Mouse (Mus musculus): ENCODE results near the gene Fgfr2.

Fgfr2 gene

DNA sequence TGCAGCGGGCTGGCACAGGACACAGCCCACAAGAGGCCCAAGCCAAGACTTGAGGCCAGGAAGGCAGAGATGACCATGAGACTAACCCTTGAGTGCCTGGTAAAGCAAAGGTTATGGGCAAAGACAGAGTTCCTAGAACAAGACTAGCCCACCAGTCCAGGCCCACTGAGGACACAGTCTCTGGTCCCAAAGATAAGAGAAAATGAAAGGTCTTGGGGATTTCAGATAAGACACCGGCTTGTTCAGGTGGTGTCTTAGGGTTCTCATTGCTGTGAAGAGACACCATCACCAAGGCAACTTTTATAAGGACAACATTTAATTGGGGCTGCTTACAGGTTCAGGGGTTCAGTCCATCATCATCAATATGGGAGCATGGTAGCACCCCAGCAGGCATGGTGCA, 779.2 kb downstream of the Fgfr2 start:
- no peak for DNase-seq (ENCODE audit: low read depth, low spot score)

DNA sequence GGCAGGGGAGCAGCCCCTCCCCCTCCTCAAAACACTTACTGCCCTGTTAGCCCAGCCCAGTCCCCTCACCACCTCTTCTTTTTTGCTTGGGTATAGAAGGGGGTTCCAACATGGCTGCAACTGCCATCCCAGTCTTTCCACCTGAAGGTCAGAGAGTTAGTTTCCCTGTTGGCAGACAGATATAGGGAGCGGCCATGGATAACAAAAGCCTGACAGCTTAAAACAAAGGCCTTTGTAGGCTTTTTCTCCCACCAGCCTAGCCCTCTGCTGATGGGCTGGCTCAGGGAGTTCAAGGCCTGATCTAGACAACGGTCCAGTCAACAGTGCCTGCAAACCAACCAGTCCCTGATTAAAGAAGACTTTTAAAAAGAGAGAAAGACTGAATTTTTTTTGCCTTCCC, 780.0 kb downstream of the Fgfr2 start:
- DNase-seq (ENCODE audit: low read depth, low spot score) = no peak

DNA sequence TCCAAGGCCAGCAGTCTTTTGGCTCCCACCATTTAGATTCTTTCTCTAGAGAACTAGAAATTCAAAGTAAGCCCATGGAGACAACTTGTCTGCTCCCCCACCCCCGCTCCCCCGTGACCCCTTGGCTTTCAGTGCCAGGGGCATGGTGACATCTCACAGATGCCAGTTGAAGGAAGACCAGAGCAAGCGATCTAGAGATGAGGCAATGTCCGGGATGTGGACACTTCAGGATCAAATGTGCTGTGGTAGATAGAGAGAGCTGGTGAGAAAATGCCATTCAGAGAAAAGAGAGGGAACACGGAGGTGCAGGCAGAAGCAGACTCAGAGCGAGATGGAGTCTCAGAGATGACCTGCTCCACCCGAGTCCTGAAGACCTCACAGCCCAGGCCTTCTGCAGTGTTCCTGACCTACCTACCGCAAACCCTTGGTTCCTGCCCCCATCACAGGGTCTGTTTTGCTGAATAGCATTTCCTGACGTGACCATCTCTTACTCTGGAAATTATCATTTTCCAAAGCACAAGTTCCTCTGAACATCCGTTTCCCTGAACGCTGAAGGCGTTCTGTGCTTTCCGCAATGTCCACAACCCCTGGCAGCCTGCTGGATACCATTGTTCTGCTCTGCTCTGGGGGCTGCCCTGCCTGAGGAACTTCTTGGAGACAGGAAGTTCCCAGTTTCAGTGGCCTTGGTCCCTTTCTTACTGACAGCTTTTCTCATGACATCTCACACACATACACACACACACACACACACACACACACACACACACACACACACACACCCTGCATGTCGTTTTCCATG, 783.9 kb downstream of the Fgfr2 start:
- DNase-seq (ENCODE audit: low read depth, low spot score) = no peak

DNA sequence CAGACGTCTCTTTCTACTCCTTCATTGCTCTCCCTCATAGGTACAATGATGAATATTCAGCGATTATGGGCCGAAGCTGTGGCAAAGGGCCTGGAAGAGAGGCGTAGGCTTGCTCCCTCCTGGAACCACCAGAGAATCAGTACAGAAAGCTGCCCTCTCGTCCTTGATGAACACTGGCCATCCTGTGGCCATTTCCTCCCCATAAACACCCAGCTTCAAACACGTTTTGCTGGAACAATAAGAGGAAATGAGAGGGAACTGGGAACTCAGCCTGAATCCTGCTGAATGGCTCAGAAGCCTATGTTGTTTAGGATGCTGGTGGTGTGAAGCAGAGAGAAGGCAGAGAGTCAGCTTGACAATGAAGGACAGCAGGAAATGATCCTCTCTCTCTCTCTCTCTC, 784.8 kb downstream of the Fgfr2 start:
- no peak for DNase-seq (ENCODE audit: low read depth, low spot score)

DNA sequence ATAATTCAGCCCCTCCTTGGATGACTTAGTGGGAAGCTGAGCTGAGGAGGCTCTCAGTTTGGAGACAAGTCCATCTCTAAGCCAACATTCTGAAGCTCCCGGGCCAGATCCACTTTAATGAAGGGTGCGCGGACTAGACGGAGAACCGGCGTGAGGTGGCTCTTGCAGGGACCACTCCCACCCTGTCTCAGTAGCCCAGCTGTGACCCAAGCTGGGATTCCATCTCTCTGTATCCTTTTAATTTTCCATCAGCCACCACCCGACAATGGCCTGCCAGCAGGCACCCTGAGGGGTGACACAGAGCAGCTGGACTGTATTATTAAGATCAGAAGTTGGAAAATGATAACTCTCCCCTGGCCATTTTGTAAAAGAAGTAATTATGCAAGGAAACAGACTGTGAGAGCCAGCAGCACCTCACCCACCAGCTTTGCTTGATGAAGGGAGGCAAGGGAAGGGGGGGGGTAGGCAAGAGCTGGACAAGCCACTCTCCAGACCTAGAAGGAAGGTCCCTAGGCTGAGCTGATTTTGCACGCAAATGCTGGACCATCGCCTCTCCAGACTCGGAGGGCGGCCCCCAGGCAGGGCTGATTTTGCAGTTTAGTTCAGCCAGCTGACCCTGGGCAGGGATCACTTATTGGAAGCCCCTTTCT, 785.8 kb downstream of the Fgfr2 start:
- DNase-seq (ENCODE audit: low read depth, low spot score) = no peak

GRCm38 (mm10) chr7:132336781-132337180, 786.4 kb downstream of the Fgfr2 start:
- no peak for DNase-seq (ENCODE audit: low read depth, low spot score)

GRCm38 (mm10) chr7:132335367-132335766, 787.8 kb downstream of the Fgfr2 start:
- no peak for DNase-seq (ENCODE audit: low read depth, low spot score)

GRCm38 (mm10) chr7:132333078-132333477, 790.1 kb downstream of the Fgfr2 start:
- DNase-seq (ENCODE audit: low read depth, low spot score) = no peak

DNA sequence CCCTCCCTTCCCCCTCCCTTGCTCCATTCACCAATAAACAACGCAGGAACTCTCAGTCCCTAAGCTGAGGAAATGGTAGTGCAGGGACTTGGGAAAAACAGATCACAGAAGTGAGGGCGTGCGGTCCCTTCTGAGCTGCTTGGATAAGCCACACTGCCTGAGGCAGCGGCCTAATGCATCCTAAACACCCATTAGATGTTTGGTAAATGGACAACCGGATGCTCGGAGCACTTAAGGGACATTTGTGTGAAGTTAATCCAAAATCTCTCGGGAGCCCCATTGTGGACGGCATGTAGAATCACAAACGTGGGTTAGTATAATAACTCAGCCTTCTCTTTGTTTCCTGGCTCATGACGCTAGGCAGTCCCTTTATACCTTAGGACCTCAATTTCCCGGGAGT, 791.0 kb downstream of the Fgfr2 start:
- no peak for DNase-seq (ENCODE audit: low read depth, low spot score)

GRCm38 (mm10) chr7:132330179-132330578, 793.0 kb downstream of the Fgfr2 start:
- no peak for DNase-seq (ENCODE audit: low read depth, low spot score)

- DNase-seq (ENCODE audit: low read depth, low spot score) = no peak
These were observed 794.5 kb downstream of the Fgfr2 start for GRCm38 (mm10) chr7:132328648-132329047.

GRCm38 (mm10) chr7:132325549-132326331, 797.4 kb downstream of the Fgfr2 start:
- DNase-seq (ENCODE audit: low read depth, low spot score) = no peak

DNA sequence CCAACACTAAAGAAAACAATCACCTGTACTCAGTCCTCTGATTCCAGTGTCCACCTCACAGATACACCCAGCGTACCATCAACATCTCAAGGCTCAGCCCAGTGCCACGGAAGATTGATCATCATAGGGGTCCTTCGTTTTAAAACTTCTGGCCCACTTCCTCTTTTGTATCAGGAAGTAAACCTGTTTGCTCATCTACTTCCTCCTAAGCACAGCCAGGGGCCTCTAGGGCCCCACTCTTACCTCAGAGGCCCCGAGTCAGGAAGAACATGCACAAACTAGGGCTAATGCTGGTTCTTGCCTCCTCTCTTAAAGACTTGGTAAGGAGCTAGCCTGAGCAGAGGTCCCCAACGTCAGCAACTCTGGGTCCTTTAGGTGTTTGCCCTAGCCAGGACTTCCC, 799.7 kb downstream of the Fgfr2 start:
- no peak for DNase-seq (ENCODE audit: low read depth, low spot score)

GRCm38 (mm10) chr7:132321392-132321958, 801.7 kb downstream of the Fgfr2 start:
- no peak for DNase-seq (ENCODE audit: low read depth, low spot score)

GRCm38 (mm10) chr7:132317036-132317541, 806.1 kb downstream of the Fgfr2 start, which contains the start of gene Chst15:
TSS of gene Chst15 (minus strand) at chr7:132317228.
- no peak for DNase-seq (ENCODE audit: low read depth, low spot score)

DNA sequence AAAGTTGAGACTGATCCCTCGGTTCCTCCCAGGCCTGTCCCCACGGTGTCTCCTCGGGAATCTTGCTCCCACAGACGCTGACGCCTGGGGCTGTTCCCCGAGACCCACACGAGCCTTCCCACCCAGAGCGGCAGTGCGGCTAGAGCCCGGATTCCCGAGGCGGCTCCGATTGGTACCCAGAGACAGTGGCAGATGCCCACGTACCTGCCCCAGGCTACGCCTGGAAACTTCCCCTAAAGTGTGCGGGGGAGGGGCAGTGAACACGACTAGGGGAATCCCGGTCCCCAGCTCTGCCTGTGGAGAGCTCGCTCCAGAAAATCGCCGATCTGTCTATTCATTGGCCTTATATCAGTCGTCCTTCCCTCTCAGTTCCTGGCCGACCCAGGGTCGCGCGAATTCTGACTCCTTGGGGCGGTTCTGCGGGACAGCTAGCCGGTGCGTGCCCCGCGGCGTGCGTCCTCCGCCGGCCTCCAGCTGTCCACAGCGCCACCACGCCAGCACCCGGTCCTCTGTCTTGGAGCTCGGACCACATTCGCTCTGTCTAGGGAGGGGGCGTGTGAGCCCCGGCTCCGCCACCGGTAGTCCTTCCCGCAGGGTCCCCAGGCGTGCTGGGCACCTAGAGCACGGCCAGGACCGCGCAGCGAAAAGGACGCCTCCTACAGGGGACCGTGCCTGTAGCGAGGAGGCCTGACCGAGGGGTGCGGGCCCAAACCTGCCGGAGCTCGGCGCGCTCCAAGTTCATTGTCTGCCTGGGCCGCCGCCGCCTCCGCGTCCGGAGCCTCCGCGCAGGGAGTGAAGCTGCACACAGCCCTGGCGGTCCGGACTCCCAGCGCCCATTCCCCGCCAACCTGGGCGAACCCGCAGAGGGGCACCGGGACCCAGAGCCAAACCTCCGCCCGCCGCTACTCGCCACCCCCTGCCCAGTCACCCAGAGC, 806.8 kb downstream of the Fgfr2 start:
- no peak for DNase-seq (ENCODE audit: low read depth, low spot score)

DNA sequence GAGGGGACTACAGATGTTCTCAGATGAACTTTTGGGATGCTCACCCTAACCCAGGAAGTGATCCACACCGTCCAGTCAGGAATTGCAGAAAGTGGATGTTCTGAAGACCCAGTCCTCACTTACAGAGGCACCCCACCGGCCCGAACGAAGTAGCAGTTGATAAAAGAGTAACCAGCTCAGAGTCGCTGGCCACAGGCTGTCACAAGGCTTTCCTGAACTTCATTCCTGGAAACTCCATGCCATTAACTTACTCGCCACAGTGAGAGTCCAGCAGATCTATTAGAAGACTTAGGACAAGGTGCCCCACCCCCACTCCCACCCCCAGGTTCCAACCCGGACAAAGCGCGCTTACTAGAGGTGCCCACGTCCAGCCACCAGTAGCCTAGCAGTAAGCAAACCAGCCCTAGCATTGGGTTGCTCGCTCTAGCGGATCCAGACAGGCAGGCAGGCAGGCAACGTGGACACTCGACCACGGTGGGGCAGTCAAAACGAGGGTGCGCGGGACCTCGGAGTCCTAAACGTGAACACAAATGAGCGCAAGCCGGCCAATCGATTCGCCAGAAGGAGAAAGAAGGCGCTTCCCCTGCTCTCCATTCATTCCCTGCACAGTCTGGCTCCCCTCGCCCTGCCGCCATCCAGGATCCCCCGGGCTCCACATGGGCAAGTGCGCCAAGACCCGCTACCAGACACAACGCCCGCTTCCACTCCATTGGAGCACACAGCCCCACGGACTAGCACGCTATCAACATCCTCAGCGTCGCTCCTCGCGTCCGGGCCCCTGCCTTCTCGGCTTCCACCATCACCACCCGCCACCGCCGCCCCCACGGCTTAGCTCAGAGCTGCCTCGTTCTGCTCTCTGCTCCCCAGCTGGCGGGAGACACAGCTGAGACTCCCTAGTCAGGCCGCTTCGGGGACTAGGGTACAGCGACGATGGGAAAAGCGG, 807.7 kb downstream of the Fgfr2 start:
- DNase-seq (ENCODE audit: low read depth, low spot score) = no peak

- peak; percentile 70 for DNase-seq (ENCODE audit: low read depth, low spot score)
These were observed 810.8 kb downstream of the Fgfr2 start for GRCm38 (mm10) chr7:132312396-132312795.

GRCm38 (mm10) chr7:132308537-132309191, 814.5 kb downstream of the Fgfr2 start:
- no peak for DNase-seq (ENCODE audit: low read depth, low spot score)
